ENCODE assay signal across 21 mouse cellular contexts in the genomic region with DNA sequence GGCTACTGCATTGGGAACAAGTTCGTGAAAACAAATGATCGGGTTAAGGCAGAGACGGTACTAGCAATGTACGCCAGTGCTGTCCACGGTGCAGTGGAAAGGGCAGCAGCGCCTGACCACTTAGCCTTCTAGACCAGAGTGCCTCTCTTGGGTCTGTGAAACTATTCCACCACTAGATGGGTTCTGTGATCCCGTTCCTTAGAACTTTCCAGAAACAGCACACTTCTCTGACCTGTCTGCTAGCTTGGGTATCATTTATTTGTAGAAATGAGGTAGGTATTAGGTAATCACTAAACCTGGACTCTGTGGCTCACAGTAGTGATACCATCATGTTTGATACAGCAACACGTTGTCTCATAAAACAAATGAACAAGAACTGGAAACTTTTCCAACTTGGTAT. TPM values are rescaled to one million over a fixed set of nuclear protein-coding genes. Genes with fewer than 3 reads are reported as not detected.
DNase-seq lines count a peak whose midpoint lies in the region; ATAC-seq and TF ChIP-seq lines count a peak whose summit lies in the region.
"Had no signal": no experiment of that assay in that cellular context is flagged by ENCODE, and none has a peak within 500 bp of the region (broad histone marks: within the 10 kb centered on the region; RNA-seq: fewer than 3 reads in every experiment).

No protein-coding gene starts in this region.

- no peak for ATAC-seq in intestine, postnatal 0 days
- ATAC-seq in intestine, embryonic 15.5 days: no peak
- ATAC-seq in midbrain, postnatal 0 days (ENCODE audit: low FRiP score): no peak
- ATAC-seq in midbrain, embryonic 15.5 days (replicated peaks): no peak
- ATAC-seq in liver, embryonic 12.5 days: no peak
- no peak for ATAC-seq in forebrain, embryonic 13.5 days
- ATAC-seq: forebrain, postnatal 0 days; intestine, embryonic 16.5 days; midbrain, embryonic 16.5 days had no signal

- H3K4me2 ChIP-seq in intestine, postnatal 0 days (replicated peaks; ENCODE audit: low read depth): no peak overlapping the region
- H3K4me2 ChIP-seq in intestine, embryonic 15.5 days (replicated peaks): no peak overlapping the region
- H3K4me2 ChIP-seq in midbrain, postnatal 0 days (ENCODE audit: low read depth, low read length, poor library complexity, severe bottlenecking): no peak overlapping the region
- no peak overlapping the region for H3K4me2 ChIP-seq in midbrain, embryonic 15.5 days
- no peak overlapping the region for H3K4me2 ChIP-seq in liver, embryonic 12.5 days
- no peak overlapping the region for H3K4me2 ChIP-seq in forebrain, embryonic 13.5 days
- H3K4me2 ChIP-seq: embryonic facial prominence, embryonic 12.5 days; hindbrain, embryonic 15.5 days; stomach, embryonic 15.5 days had no signal

- peak; percentile 28; the same call in 1 of the 2 replicates for TF ChIP-seq CTCF in intestine, postnatal 0 days (IDR thresholded peaks at IDR 0.05; ENCODE audit: low read depth)
- TF ChIP-seq CTCF in midbrain, postnatal 0 days (IDR thresholded peaks at IDR 0.05): 0 out of 2 replicates have a peak, but pooled peaks have one; percentile 5
- no peak for TF ChIP-seq CTCF in cerebellum, adult 2 months (IDR thresholded peaks at IDR 0.05; ENCODE audit: borderline replicate concordance, insufficient read depth, low read depth, low read length)

- no peak overlapping the region; the same call in 1 of the 2 replicates for H3K27ac ChIP-seq in intestine, postnatal 0 days (ENCODE audit: low read depth, low read length)
- no peak overlapping the region for H3K27ac ChIP-seq in intestine, embryonic 15.5 days
- H3K27ac ChIP-seq in midbrain, postnatal 0 days (ENCODE audit: low read depth, low read length): no peak overlapping the region
- H3K27ac ChIP-seq in midbrain, embryonic 15.5 days: no peak overlapping the region
- H3K27ac ChIP-seq in liver, embryonic 12.5 days: 0 out of 2 replicates have a peak overlapping the region, but pooled peaks have one; percentile 12
- no peak overlapping the region for H3K27ac ChIP-seq in forebrain, embryonic 13.5 days
- H3K27ac ChIP-seq in cerebellum, adult 2 months (ENCODE audit: insufficient read depth, low read length): no peak overlapping the region
- H3K27ac ChIP-seq: embryonic facial prominence, embryonic 12.5 days; heart, embryonic 10.5 days; hindbrain, embryonic 15.5 days; layer of hippocampus, adult 2 months; stomach, embryonic 15.5 days had no signal

- no peaks in the 10 kb centered on the region for H3K27me3 ChIP-seq in intestine, postnatal 0 days (replicated peaks; ENCODE audit: control insufficient read depth, insufficient read depth, low read length)
- no peaks in the 10 kb centered on the region for H3K27me3 ChIP-seq in intestine, embryonic 15.5 days (replicated peaks)
- H3K27me3 ChIP-seq in midbrain, postnatal 0 days (ENCODE audit: insufficient read depth, low read length): no peaks in the 10 kb centered on the region
- H3K27me3 ChIP-seq in midbrain, embryonic 15.5 days (replicated peaks): no peaks in the 10 kb centered on the region
- no peaks in the 10 kb centered on the region for H3K27me3 ChIP-seq in liver, embryonic 12.5 days (replicated peaks)
- no peaks in the 10 kb centered on the region for H3K27me3 ChIP-seq in forebrain, embryonic 13.5 days
- no peaks in the 10 kb centered on the region for H3K27me3 ChIP-seq in cerebellum, adult 2 months (ENCODE audit: control insufficient read depth, insufficient read depth, low read length)
- H3K27me3 ChIP-seq: embryonic facial prominence, embryonic 12.5 days; hindbrain, embryonic 15.5 days; stomach, embryonic 15.5 days had no signal

- TF ChIP-seq POLR2A in cerebellum, adult 2 months (IDR thresholded peaks at IDR 0.05; ENCODE audit: borderline replicate concordance, insufficient read depth, low read length): no peak

- WGBS in intestine, postnatal 0 days: 49% methylated on average over 8 of the region's 8 CpGs
- 53% methylated on average over 8 of the region's 8 CpGs for WGBS in intestine, embryonic 15.5 days
- WGBS in midbrain, postnatal 0 days: 89% methylated on average over 8 of the region's 8 CpGs
- WGBS in midbrain, embryonic 15.5 days: 85% methylated on average over 8 of the region's 8 CpGs
- whole genome bisulfite sequencing in liver, embryonic 12.5 days (ENCODE audit: insufficient replicate concordance): 61% methylated on average over 8 of the region's 8 CpGs
- WGBS in forebrain, embryonic 13.5 days: 87% methylated on average over 8 of the region's 8 CpGs
- 80% methylated on average over 8 of the region's 8 CpGs for WGBS in cerebellum, adult 2 months

- H3K9ac ChIP-seq in intestine, postnatal 0 days (ENCODE audit: low read depth, low read length): no peak overlapping the region
- H3K9ac ChIP-seq in intestine, embryonic 15.5 days: no peak overlapping the region
- no peak overlapping the region for H3K9ac ChIP-seq in midbrain, postnatal 0 days (replicated peaks; ENCODE audit: low read length, poor library complexity, severe bottlenecking)
- H3K9ac ChIP-seq in midbrain, embryonic 15.5 days: no peak overlapping the region
- no peak overlapping the region for H3K9ac ChIP-seq in liver, embryonic 12.5 days
- H3K9ac ChIP-seq in forebrain, embryonic 13.5 days: no peak overlapping the region
- H3K9ac ChIP-seq: embryonic facial prominence, embryonic 12.5 days; forebrain, postnatal 0 days; hindbrain, embryonic 15.5 days; stomach, embryonic 15.5 days had no signal

- no peaks in the 10 kb centered on the region for H3K36me3 ChIP-seq in intestine, postnatal 0 days (ENCODE audit: control insufficient read depth, insufficient read depth)
- H3K36me3 ChIP-seq in intestine, embryonic 15.5 days: no peaks in the 10 kb centered on the region
- H3K36me3 ChIP-seq in midbrain, postnatal 0 days (ENCODE audit: insufficient read depth, low read length): 0 out of 2 replicates have a peak, but pooled peaks cover 2% of the 10 kb centered on the region
- no peaks in the 10 kb centered on the region for H3K36me3 ChIP-seq in midbrain, embryonic 15.5 days (replicated peaks)
- no peaks in the 10 kb centered on the region; the same call in 1 of the 2 replicates for H3K36me3 ChIP-seq in liver, embryonic 12.5 days
- peaks cover 3% of the 10 kb centered on the region; the same call in 1 of the 2 replicates for H3K36me3 ChIP-seq in forebrain, embryonic 13.5 days (ENCODE audit: poor library complexity, severe bottlenecking)
- H3K36me3 ChIP-seq: embryonic facial prominence, embryonic 12.5 days; heart, embryonic 10.5 days; hindbrain, embryonic 15.5 days; stomach, embryonic 15.5 days had no signal

- H3K9me3 ChIP-seq in intestine, postnatal 0 days (ENCODE audit: control insufficient read depth): no peaks in the 10 kb centered on the region
- H3K9me3 ChIP-seq in intestine, embryonic 15.5 days: no peaks in the 10 kb centered on the region
- no peaks in the 10 kb centered on the region for H3K9me3 ChIP-seq in midbrain, postnatal 0 days (ENCODE audit: low read length)
- H3K9me3 ChIP-seq in midbrain, embryonic 15.5 days: no peaks in the 10 kb centered on the region
- H3K9me3 ChIP-seq in liver, embryonic 12.5 days (replicated peaks): no peaks in the 10 kb centered on the region
- H3K9me3 ChIP-seq in forebrain, embryonic 13.5 days (replicated peaks): no peaks in the 10 kb centered on the region
- H3K9me3 ChIP-seq: embryonic facial prominence, embryonic 12.5 days; heart, embryonic 10.5 days; hindbrain, embryonic 15.5 days; stomach, embryonic 15.5 days had no signal

- H3K4me3 ChIP-seq in intestine, postnatal 0 days (ENCODE audit: low read depth, low read length): no peak overlapping the region
- H3K4me3 ChIP-seq in intestine, embryonic 15.5 days (replicated peaks): no peak overlapping the region
- no peak overlapping the region for H3K4me3 ChIP-seq in midbrain, postnatal 0 days (ENCODE audit: low read depth, low read length)
- H3K4me3 ChIP-seq in midbrain, embryonic 15.5 days: no peak overlapping the region
- no peak overlapping the region for H3K4me3 ChIP-seq in liver, embryonic 12.5 days
- no peak overlapping the region for H3K4me3 ChIP-seq in forebrain, embryonic 13.5 days
- no peak overlapping the region for H3K4me3 ChIP-seq in cerebellum, adult 2 months (replicated peaks; ENCODE audit: insufficient read depth, low read depth, low read length)
- H3K4me3 ChIP-seq: embryonic facial prominence, embryonic 12.5 days; erythroblast, embryonic 14.5 days; heart, embryonic 10.5 days; hindbrain, embryonic 15.5 days; layer of hippocampus, adult 2 months; stomach, embryonic 15.5 days had no signal

- no peak for DNase-seq in midbrain, postnatal 0 days (ENCODE audit: low spot score)
- DNase-seq in cerebellum, adult 2 months: no peak
- DNase-seq: B cell, adult 2 months; cerebellum, adult 8-10 months; forebrain, postnatal 0 days; lung, adult 18-20 months; right cerebral cortex, postnatal 25 days; thymus, adult 2 months had no signal

- peaks cover 6% of the 10 kb centered on the region; the same call in 1 of the 2 replicates for H3K4me1 ChIP-seq in intestine, postnatal 0 days (replicated peaks; ENCODE audit: control insufficient read depth, insufficient read depth, low read length)
- peaks cover 36% of the 10 kb centered on the region for H3K4me1 ChIP-seq in intestine, embryonic 15.5 days (replicated peaks)
- peaks cover 11% of the 10 kb centered on the region; the same call in 1 of the 2 replicates for H3K4me1 ChIP-seq in midbrain, postnatal 0 days (ENCODE audit: insufficient read depth, low read length)
- peaks cover 29% of the 10 kb centered on the region for H3K4me1 ChIP-seq in midbrain, embryonic 15.5 days
- H3K4me1 ChIP-seq in liver, embryonic 12.5 days: peaks cover 70% of the 10 kb centered on the region
- H3K4me1 ChIP-seq in forebrain, embryonic 13.5 days: peaks cover 34% of the 10 kb centered on the region
- peaks cover 15% of the 10 kb centered on the region; the same call in 1 of the 2 replicates for H3K4me1 ChIP-seq in cerebellum, adult 2 months (ENCODE audit: control insufficient read depth, insufficient read depth, low read length)

RNA-seq across cellular contexts. Expression of gene Nadk, which starts 4.4 kb away (rescaled TPM):
- polyA plus RNA-seq in intestine, postnatal 0 days (2015; fragmentation: Nextera tagmentation; extraction: Ambion mirVana): 46.7 and 49.2 TPM in 2 replicates
- 91.6 and 93.4 TPM in 2 replicates for polyA plus RNA-seq in intestine, embryonic 15.5 days (2015; fragmentation: Nextera tagmentation; extraction: Ambion mirVana)
- 69.1 and 81.6 TPM in 2 replicates for total RNA-seq in midbrain, postnatal 0 days (2014; rRNA removed)
- 48.2 and 56.6 TPM in 2 replicates for polyA plus RNA-seq in midbrain, postnatal 0 days (2015; fragmentation: Nextera tagmentation; extraction: Ambion mirVana)
- polyA plus RNA-seq in midbrain, embryonic 15.5 days (2015; fragmentation: Nextera tagmentation; extraction: Ambion mirVana): 82.9 and 88.7 TPM in 2 replicates
- 75.9 and 78.0 TPM in 2 replicates for polyA plus RNA-seq in liver, embryonic 12.5 days (2016; fragmentation: Nextera tagmentation; extraction: Ambion mirVana)
- 88.7 and 91.9 TPM in 2 replicates for polyA plus RNA-seq in forebrain, embryonic 13.5 days (2015; fragmentation: Nextera tagmentation; extraction: Ambion mirVana)
- 59.0 and 60.2 TPM in 2 replicates for polyA plus RNA-seq in cerebellum, adult 2 months (2012; rRNA removed)

RNA-seq across cellular contexts. Expression of gene Slc35e2, which starts 34.7 kb away (rescaled TPM):
- 5.1 and 6.1 TPM in 2 replicates for polyA plus RNA-seq in intestine, postnatal 0 days (2015; fragmentation: Nextera tagmentation; extraction: Ambion mirVana)
- polyA plus RNA-seq in intestine, embryonic 15.5 days (2015; fragmentation: Nextera tagmentation; extraction: Ambion mirVana): 7.0 and 7.2 TPM in 2 replicates
- total RNA-seq in midbrain, postnatal 0 days (2014; rRNA removed): 65.1 and 74.9 TPM in 2 replicates
- polyA plus RNA-seq in midbrain, postnatal 0 days (2015; fragmentation: Nextera tagmentation; extraction: Ambion mirVana): 14.7 and 14.8 TPM in 2 replicates
- polyA plus RNA-seq in midbrain, embryonic 15.5 days (2015; fragmentation: Nextera tagmentation; extraction: Ambion mirVana): 15.3 and 17.5 TPM in 2 replicates
- 7.1 and 7.3 TPM in 2 replicates for polyA plus RNA-seq in liver, embryonic 12.5 days (2016; fragmentation: Nextera tagmentation; extraction: Ambion mirVana)
- 10.6 and 10.7 TPM in 2 replicates for polyA plus RNA-seq in forebrain, embryonic 13.5 days (2015; fragmentation: Nextera tagmentation; extraction: Ambion mirVana)
- 20.3 and 20.5 TPM in 2 replicates for polyA plus RNA-seq in cerebellum, adult 2 months (2012; rRNA removed)

RNA-seq across cellular contexts. Expression of gene Cdk11b, which starts 58.1 kb away (rescaled TPM):
- polyA plus RNA-seq in intestine, postnatal 0 days (2015; fragmentation: Nextera tagmentation; extraction: Ambion mirVana): 60.3 and 73.0 TPM in 2 replicates
- 50.2 and 53.9 TPM in 2 replicates for polyA plus RNA-seq in intestine, embryonic 15.5 days (2015; fragmentation: Nextera tagmentation; extraction: Ambion mirVana)
- 15.2 and 25.3 TPM in 2 replicates for total RNA-seq in midbrain, postnatal 0 days (2014; rRNA removed)
- 60.2 and 64.1 TPM in 2 replicates for polyA plus RNA-seq in midbrain, postnatal 0 days (2015; fragmentation: Nextera tagmentation; extraction: Ambion mirVana)
- 54.6 and 56.2 TPM in 2 replicates for polyA plus RNA-seq in midbrain, embryonic 15.5 days (2015; fragmentation: Nextera tagmentation; extraction: Ambion mirVana)
- polyA plus RNA-seq in liver, embryonic 12.5 days (2016; fragmentation: Nextera tagmentation; extraction: Ambion mirVana): 41.1 and 45.5 TPM in 2 replicates
- 75.5 and 77.9 TPM in 2 replicates for polyA plus RNA-seq in forebrain, embryonic 13.5 days (2015; fragmentation: Nextera tagmentation; extraction: Ambion mirVana)
- polyA plus RNA-seq in cerebellum, adult 2 months (2012; rRNA removed): 57.8 and 63.7 TPM in 2 replicates
